Mouse (Mus musculus) ES-E14 (cell line): ENCODE data around the gene Arhgef28. TPM values are rescaled to one million over a fixed set of nuclear protein-coding genes. Genes with fewer than 3 reads are reported as not detected.
"Not testable (repeated sequence)": the region's sequence is repeated elsewhere in the genome, so short reads cannot be mapped to it uniquely, and the experiment has no call there.

Experiments used
- DNase-seq: peaks from one replicate; pipeline ENCODE4 v3.0.0-alpha.2; 2013; ENCODE audit warnings: low read depth, low spot score
- H3K27ac ChIP-seq: 2 replicates; pipeline ENCODE4 v1.5.1; 2012; ENCODE audit warnings: low read depth, mild to moderate bottlenecking, low read length, moderate library complexity, mixed read lengths; ENCODE audit not compliant: poor library complexity, insufficient read depth, severe bottlenecking
- H3K36me3 ChIP-seq: 2 replicates; pipeline ENCODE4 v1.6.1; 2012; ENCODE audit warnings: mild to moderate bottlenecking, low read length, moderate library complexity, mixed read lengths; ENCODE audit not compliant: control insufficient read depth, poor library complexity, insufficient read depth, severe bottlenecking
- H3K4me1 ChIP-seq, 2 experiments: fragments of 150-350 bp in 1 of 2; sonication (generic) in 1 of 2; 2 replicates each; pipeline ENCODE4 v1.6.1; 2012; ENCODE audit warnings: low read length in 2 of 2, mild to moderate bottlenecking in 1 of 2, mixed read lengths in 1 of 2; ENCODE audit not compliant: control insufficient read depth in 2 of 2, insufficient read depth in 2 of 2, poor library complexity in 1 of 2
- H3K4me3 ChIP-seq, 2 experiments: fragments of 150-350 bp in 1 of 2; sonication (generic) in 1 of 2; 2 replicates each; pipeline ENCODE4 v1.5.1; 2012; ENCODE audit warnings: low read length in 2 of 2, low read depth in 1 of 2, mild to moderate bottlenecking in 1 of 2, mixed read lengths in 1 of 2; ENCODE audit not compliant: insufficient read depth in 1 of 2, poor library complexity in 1 of 2, severe bottlenecking in 1 of 2
- H3K9ac ChIP-seq: 2 replicates; pipeline ENCODE4 v1.6.1; 2012; ENCODE audit warnings: low read depth, mild to moderate bottlenecking, low read length, mixed read lengths; ENCODE audit not compliant: poor library complexity, insufficient read depth, severe bottlenecking
- H3K9me3 ChIP-seq: fragments of 150-350 bp; sonication (generic); 2 replicates; pipeline ENCODE4 v1.6.1; 2012; ENCODE audit warnings: low read depth, mild to moderate bottlenecking, low read length; ENCODE audit not compliant: control insufficient read depth, insufficient read depth
- CHD2 ChIP-seq: IDR thresholded peaks from 2 replicates; pipeline ENCODE4 v1.6.1; 2014; ENCODE audit warnings: mild to moderate bottlenecking, low read depth, low read length, inconsistent platforms
- HCFC1 ChIP-seq: IDR thresholded peaks from 2 replicates; pipeline ENCODE4 v1.6.1; 2012; ENCODE audit warnings: low read length, inconsistent platforms, borderline replicate concordance; ENCODE audit not compliant: insufficient read depth
- MAFK ChIP-seq: IDR thresholded peaks from 2 replicates; pipeline ENCODE4 v1.6.1; 2014; ENCODE audit warnings: mild to moderate bottlenecking, low read depth, low read length, inconsistent platforms; ENCODE audit not compliant: insufficient read depth
- ZC3H11A ChIP-seq: IDR thresholded peaks from 2 replicates; pipeline ENCODE4 v1.6.1; 2012; ENCODE audit warnings: low read depth, mild to moderate bottlenecking, inconsistent platforms, low read length, borderline replicate concordance
- ZNF384 ChIP-seq: IDR thresholded peaks from 2 replicates; pipeline ENCODE4 v1.6.1; 2012; ENCODE audit warnings: low read depth, low read length, inconsistent platforms
- in situ Hi-C, 2 experiments: fragments of 600-800 bp; cut with MboI; formaldehyde crosslinking; loops; one replicate each; pipeline ENCODE4 v1.15.1; 2025; ENCODE audit warnings: low sequenced_read_pairs in 2 of 2, inconsistent platforms in 1 of 2; ENCODE audit not compliant: unreplicated experiment in 2 of 2
- total RNA-seq: library from RNA; depleted of rRNA; stranded (reverse); fragments of 300-350 nt; gene quantifications from 2 replicates; pipeline ENCODE4 v1.2.3, GENCODE M21; 2012

The Arhgef28 gene
- total RNA-seq, 1 experiment = 19.0 TPM

- Histone ChIP-seq H3K9me3 (no peaks in the 10 kb centered on the region), H3K36me3 (no peaks in the 10 kb centered on the region), H3K4me3 (no peak overlapping the region), H3K27ac (no peak overlapping the region), H3K9ac (no peak overlapping the region), H3K4me1 (peaks cover 2% of the 10 kb centered on the region in 2 experiments; a peak in 1 of 4 replicates)
- TF ChIP-seq MAFK = no peak
- TF ChIP-seq ZC3H11A = no peak
- TF ChIP-seq ZNF384 = no peak
- no peak for TF ChIP-seq HCFC1
- no peak for TF ChIP-seq CHD2
- DNase-seq = no peak
- in situ Hi-C loops = no loop called here
These were observed 133.0 kb downstream of the Arhgef28 start for GRCm38 (mm10) chr13:98073190-98073589.

- Histone ChIP-seq H3K36me3 (no peaks in the 10 kb centered on the region), H3K4me1 (peaks cover 0 to 2% of the 10 kb centered on the region in 2 experiments; a peak in 1 of 4 replicates), H3K4me3 (no peak overlapping the region), H3K9ac (no peak overlapping the region), H3K9me3 (no peaks in the 10 kb centered on the region), H3K27ac (no peak overlapping the region)
- in situ Hi-C loops = no loop called here
- TF ChIP-seq CHD2 (no peak), ZNF384 (no peak), HCFC1 (no peak), ZC3H11A (no peak), MAFK (no peak)
- no peak for DNase-seq
These were observed 135.8 kb downstream of the Arhgef28 start for GRCm38 (mm10) chr13:98070458-98070857.

GRCm38 (mm10) chr13:98069646-98070045 is 136.6 kb downstream of the Arhgef28 start:
- in situ Hi-C loops = no loop called here
- Histone ChIP-seq H3K36me3 (no peaks in the 10 kb centered on the region), H3K4me3 (no peak overlapping the region), H3K9ac (no peak overlapping the region), H3K9me3 (no peaks in the 10 kb centered on the region), H3K27ac (no peak overlapping the region), H3K4me1 (no peaks in the 10 kb centered on the region; a peak in 1 of 4 replicates)
- TF ChIP-seq ZNF384 (no peak), HCFC1 (no peak), CHD2 (no peak), ZC3H11A (no peak), MAFK (no peak)
- no peak for DNase-seq

GRCm38 (mm10) chr13:98062843-98063242 is 143.4 kb downstream of the Arhgef28 start:
- in situ Hi-C loops = no loop called here
- H3K4me3 ChIP-seq = no peak overlapping the region
- H3K27ac ChIP-seq = no peak overlapping the region
- no peak overlapping the region for H3K9ac ChIP-seq
- no peaks in the 10 kb centered on the region for H3K4me1 ChIP-seq
- no peaks in the 10 kb centered on the region for H3K9me3 ChIP-seq
- DNase-seq = no peak
- no peaks in the 10 kb centered on the region for H3K36me3 ChIP-seq
- TF ChIP-seq ZC3H11A = no peak
- TF ChIP-seq MAFK = no peak
- TF ChIP-seq ZNF384 = no peak
- no peak for TF ChIP-seq HCFC1
- TF ChIP-seq CHD2 = no peak

- H3K9me3 ChIP-seq, H3K27ac ChIP-seq, in situ Hi-C loops, H3K9ac ChIP-seq, H3K4me3 ChIP-seq, H3K36me3 ChIP-seq, H3K4me1 ChIP-seq: not testable (repeated sequence)
- DNase-seq = peak; percentile 22
- peak; percentile 37; the same call in 1 of the 2 replicates for TF ChIP-seq ZNF384
These were observed 146.1 kb downstream of the Arhgef28 start for GRCm38 (mm10) chr13:98060121-98060520.
